Mouse (Mus musculus): Measurements from ENCODE around the gene Adamts20.
A peak's percentile ranks its signal among the peaks of the same experiment; 100 is the strongest.

Gene Adamts20

DNA sequence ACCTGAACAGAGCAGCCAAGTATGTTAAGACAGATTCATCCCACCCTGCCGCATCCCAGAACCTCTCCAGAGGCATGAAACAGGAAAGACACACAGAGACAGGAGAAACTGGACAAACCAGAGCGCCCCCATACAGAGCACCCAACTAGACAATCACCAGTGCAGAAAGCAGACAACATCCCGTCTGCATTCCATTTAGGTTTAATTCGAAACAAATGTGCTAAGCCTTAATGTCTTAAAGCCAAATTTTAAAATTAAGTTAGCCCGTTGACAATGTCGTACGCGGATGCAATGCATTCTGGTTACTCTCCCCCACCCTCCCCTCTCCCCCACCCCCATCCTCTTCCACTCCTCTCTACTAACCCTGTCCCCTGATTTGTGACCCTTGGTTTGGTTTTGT lies 126.2 kb downstream of the Adamts20 start:
- no peak for DNase-seq

DNA sequence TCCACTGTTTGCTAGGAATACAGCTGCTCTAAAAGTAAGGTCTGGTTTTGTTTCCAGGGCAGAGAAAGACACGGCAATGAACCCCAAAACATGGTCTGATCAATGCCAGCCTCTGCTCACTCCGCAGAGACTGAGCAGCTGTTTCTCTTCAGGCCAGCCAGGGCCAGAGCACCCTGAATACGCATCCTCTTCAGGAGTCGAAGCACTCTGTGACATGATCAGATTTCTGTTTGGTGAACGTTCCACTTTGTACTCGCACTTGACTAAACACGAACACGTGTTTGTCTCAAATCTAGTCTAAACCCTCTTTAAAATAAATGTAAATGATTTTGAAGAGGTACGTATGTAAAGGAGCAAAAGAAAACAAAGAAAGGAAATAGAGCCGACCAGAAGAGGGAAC lies 130.6 kb downstream of the Adamts20 start:
- no peak for DNase-seq

- DNase-seq = no peak
Observed at GRCm38 (mm10) chr15:94326626-94327025, 138.6 kb downstream of the Adamts20 start.

DNA sequence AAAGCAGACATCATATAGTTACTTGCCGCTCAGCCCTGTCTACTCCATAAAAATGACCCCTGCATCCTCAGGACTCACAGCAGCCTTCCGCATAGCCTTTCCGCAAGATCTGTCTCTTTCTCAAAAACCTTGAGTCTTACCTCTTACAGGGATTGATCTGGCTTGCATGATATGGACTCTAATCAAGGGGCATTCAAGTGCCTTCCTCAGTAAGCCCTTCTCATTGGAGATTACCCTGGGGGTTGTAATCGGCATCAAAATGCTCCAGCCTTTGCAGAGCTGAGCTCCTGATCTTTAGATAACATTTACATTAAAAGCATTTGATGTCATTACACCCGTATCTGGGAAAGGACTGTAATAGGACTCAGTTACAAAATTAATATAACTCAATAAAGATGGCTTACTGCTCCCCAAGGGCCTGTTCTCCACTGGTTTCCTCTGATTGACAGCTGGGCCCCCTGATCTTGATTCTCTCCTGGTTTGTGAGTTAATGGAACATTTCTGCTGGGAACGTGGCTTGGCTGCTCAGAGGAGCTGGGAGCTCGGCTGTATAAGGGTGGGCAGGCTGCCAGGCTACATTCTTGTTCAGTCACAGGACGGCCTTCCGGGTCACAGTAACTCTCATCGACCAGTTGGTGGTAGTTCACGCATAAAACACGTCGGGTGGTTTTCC lies 139.6 kb downstream of the Adamts20 start:
- DNase-seq = no peak

- no peak for DNase-seq
Observed at GRCm38 (mm10) chr15:94316171-94316570, 149.0 kb downstream of the Adamts20 start.

- DNase-seq = peak; percentile 27
Observed at GRCm38 (mm10) chr15:94309689-94310088, 155.5 kb downstream of the Adamts20 start.

DNA sequence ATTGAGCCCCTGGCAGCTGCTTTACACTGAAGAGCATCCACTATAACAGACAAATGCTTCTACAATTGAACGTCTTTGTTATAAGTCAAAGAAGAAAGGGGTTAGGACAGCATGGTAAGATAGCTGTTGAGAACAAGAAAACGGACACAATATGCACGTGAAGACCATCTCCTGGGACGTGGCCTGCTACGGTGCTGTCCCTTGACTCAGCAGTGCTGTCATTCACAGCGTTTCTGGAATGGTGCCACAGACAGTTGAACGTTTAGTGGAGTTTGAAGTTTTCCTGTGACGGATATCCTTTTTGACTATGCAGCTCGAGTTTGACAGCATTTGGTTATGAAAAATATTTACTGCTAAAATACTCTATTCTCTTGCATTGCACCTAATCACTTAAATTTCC lies 157.3 kb downstream of the Adamts20 start:
- no peak for DNase-seq

DNA sequence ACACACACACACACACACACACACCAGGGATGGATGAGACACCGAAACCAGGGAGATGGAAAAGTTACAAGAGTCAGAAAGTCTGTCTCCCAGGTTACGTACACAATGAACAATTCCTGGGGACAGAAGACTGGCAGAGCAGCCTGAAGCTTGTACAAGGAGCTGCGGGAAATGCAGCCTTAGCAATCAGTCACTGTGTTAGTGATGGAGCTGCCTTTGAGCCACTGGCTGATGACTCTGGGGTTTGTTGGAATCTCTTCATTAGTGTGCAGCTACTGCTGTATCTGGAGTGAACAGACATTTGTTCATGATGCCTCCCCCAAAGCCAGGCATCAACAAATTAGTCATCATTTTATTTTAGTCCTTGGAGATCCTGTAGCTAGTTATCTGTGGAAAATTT lies 162.1 kb downstream of the Adamts20 start:
- DNase-seq = no peak

- DNase-seq = no peak
Observed at GRCm38 (mm10) chr15:94294084-94294483, 171.1 kb downstream of the Adamts20 start.

GRCm38 (mm10) chr15:94288015-94288414 lies 177.2 kb downstream of the Adamts20 start:
- no peak for DNase-seq

DNA sequence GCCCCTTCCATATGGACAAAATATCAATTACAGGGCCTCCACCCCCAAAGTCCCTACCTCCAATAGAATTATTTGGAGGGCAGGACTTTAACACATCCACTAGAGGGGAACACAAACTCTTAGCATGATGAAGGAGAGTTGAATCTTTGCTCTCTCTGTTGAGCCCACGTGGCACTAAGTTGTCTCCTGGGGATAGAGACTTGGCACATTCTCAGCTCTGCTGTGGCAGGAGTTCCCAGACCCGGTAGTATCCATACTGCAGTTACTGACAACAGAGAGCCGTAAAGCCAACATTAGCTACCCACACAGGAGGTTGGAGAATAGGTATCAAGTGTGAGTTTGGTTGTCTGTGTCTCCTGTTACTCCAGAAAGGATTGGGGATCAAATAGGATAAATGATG lies 177.7 kb downstream of the Adamts20 start:
- no peak for DNase-seq

DNA sequence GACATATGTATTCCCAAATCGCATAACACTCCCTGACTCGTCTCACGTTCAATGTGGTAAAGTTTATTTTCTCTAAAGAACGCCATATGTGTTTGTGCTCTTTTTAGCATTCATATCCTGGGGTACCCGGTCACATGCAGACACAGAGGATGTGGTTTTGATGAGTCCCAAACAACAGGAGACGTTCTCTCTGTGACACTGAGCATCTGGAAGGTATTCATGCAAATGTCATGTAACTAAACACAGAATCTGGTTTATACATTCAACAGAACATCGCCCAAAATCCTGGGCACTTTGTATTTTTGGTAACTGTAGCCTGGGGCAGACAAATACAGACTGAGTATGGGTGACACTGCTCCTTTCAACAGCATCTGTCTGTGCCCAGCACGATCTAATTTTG lies 188.8 kb downstream of the Adamts20 start:
- DNase-seq = no peak

- peak; percentile 69 for DNase-seq
Observed at GRCm38 (mm10) chr15:94265630-94266029, 199.6 kb downstream of the Adamts20 start.

GRCm38 (mm10) chr15:94264497-94264879 lies 200.7 kb downstream of the Adamts20 start:
- no peak for DNase-seq

GRCm38 (mm10) chr15:94263866-94264496 lies 201.2 kb downstream of the Adamts20 start:
- no peak for DNase-seq

GRCm38 (mm10) chr15:94263241-94263640 lies 202.0 kb downstream of the Adamts20 start:
- no peak for DNase-seq

GRCm38 (mm10) chr15:94259497-94259896 lies 205.7 kb downstream of the Adamts20 start:
- DNase-seq = no peak

DNA sequence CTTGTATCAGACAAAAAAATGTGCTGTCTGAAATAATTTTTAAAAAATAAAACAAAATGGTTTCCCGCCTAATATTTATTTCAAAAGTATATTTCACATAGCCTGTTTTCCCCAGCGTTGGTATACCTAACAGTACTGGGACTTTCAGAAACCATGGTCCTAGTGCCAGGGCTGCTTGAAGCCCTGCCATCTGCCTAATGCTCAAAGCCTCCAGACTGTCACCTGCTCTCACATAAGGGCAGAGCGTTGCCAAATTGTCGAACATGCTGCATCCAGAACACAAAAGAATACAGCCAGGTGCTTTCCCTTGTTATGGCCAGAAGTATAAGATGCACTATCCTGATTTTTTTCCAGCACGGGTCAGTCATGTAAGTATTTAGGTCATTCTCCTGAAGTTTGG lies 209.7 kb downstream of the Adamts20 start:
- DNase-seq = no peak

DNA sequence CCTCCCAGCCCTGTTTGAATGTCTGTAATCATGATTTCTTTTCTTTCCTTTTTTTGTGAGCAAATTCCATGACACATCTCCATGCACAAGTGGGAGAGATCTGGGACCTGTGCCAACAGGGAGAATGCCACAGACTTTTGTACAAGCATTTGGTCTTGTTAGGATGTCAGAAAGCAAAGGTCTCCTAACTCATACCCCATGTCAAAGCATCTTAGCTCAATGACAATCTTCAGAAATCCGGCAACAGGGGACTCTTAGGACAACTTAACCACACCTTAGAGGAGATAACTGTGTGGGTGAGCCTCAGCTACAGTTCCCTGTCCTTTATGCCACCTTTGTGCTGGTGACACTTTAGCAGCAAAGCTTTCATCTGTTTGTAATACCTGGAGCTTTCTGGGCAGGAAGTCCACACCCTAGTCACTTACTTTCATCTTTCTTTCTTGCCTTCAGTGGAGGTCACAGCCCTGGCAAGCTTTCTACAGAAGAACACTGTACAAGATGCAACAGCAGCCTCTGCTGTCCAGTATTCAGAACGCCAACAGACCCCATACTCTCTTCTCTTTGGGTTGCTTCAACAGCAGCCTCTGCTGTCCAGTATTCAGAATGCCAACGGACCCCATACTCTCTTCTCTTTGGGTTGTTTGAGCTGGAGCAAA lies 210.2 kb downstream of the Adamts20 start:
- no peak for DNase-seq

DNA sequence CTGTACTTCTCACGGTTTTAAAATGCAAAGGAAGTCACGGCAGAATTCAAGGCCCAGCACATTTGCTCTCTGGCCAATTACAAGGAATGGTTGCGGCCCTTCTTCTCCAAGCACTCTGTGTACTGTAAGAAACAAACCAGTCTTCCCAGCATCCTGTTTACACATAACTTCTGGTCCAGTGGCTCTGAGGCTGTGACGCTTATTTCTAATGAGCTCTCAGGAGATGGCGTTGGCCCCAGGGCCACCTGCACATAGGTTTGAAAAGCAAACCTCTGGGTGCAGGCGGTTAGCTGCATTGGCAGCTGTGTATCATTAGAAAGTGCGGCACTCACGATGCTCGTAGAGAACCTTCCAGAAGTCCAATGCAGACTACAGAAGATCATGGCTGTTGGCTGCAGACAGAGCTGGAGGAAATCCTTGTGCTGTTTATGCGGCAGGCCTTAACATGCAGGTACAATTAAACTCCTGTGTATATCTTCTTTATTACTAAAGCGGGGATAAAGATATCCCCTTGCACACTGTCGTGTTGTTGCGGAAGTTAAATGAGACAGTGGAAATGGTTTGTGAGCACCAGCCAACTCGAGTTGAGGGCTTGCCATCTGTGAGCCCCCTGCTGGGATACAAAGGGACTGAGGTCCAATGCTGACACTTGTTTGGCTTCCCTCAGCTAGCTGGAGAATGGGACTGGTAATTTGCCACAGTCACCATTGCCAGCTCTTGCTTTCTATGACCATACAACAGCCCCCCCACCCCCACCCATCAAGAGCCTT lies 210.9 kb downstream of the Adamts20 start:
- peak; percentile 44 for DNase-seq

DNA sequence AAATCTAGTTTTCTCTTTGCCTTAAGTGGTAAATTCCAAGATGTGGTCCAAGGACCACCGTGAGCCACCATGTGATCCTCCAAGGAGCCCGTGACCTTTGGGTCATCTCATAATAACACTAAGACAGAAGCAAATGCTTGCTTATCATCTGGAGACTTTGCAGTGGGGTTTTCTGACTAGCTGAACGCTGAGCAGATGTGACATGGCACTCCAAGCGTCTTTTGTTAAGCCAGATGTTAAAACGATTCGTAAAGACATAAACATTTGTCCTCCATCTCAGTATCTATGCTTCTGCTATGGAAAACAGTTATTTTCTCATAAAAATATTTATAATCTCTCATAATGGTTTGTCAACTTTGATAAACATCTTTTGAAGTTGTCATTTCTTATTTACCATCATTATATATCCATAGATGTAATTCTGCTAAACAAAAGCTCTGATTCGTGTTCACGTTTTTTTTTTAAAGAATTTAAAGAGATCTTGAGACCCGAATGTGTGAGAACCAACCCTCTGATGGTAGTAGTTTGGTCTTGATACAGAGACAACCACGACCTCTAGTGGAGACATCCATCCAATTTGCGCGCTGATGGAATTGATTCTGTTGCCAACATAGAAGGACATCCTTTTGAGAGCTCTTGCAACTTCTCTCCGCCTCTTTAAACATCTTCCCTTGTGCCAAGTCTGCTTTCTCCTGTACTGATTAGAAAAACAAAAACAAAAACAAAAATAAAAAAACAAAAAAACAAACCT lies 212.1 kb downstream of the Adamts20 start:
- DNase-seq = no peak

DNA sequence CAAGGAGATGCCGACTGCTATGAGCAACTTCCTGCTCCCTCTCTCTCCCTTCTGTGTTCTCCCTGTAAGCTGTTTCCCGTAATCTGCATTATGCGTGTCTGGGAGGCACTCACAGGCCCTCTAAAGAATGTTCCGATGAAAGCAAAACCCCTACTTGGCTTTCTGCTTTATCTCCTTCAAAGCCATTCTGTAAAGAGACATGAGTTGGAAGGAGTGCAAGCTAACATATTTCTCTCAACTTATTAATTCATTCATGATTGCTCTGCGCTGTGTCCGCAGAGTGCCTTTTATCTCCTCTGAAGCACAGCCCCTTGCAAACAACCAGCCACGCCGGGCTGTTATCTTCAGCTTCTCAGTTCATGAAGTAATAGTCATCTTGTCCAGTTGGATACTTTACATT lies 215.5 kb downstream of the Adamts20 start:
- DNase-seq = no peak

DNA sequence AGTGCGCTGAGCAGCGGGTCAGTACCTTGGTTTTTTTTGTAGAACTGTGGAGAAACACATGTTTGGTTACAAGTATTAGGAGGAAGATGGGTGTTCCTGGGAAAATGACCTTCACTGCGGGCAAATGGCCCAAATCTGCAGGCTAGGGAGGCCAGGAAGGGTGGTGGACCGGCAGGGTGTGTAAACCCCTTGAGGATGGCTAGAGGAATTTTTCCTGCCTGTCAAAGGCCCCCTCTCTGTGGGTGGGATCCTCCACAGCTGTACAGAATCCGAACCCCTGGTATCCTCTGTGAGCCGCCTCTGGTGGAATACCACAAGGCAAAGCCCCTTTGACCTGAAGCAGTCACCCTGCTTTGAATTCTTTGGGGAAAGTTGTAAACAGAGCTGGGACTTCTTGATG lies 216.8 kb downstream of the Adamts20 start:
- DNase-seq = no peak
